11 mouse cellular contexts compared by ENCODE assay signal in the genomic region with DNA sequence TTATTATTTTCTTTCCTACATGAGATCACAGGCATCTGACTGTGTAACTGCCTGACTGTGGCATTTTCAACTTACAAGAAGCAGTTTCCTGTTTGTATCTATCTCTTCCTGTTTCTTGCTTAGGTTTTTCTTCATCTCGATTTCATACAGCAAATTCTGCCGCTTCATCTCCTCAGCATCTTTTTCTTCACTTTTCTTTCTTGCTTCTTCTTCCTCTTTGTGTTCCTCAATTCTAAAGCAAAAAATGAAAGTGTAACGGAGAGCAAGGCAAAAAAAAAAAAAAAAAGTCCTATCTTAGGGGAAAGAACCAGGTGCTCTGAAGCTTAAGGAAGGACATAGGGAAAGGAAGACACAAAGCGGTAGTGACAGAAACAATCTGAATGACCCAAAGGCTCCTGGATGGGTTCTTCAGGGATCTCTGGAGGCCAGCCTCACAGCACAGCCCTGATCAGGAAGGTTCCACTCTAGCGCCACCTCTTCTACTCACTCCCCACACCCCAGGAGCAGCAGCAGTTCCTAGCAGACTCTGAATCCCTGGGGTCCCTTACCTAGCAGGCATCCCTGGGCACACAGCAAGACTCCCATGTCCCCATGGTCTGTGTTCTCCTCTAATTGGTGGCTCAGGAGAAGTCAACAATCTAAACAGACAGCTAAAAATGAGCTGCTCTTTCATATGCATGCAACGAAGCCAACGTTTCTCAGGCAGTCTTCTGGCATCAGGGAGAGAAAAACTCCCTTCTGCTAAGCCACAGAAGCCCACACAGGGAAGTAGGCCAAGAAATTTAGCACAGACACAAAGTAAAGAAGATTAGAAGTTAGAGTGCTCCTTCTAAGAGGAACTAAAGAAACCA. TPM values are rescaled to one million over a fixed set of nuclear protein-coding genes. Genes with fewer than 3 reads are reported as not detected.
DNase-seq lines count a peak whose midpoint lies in the region; ATAC-seq lines count a peak whose summit lies in the region.
"Had no signal": no experiment of that assay in that cellular context is flagged by ENCODE, and none has a peak within 500 bp of the region (broad histone marks: within the 10 kb centered on the region; RNA-seq: fewer than 3 reads in every experiment).

No protein-coding gene starts in this region.

- H3K27me3 ChIP-seq in embryonic facial prominence, embryonic 14.5 days (replicated peaks; ENCODE audit: control insufficient read depth, insufficient read depth, low read length), result no peaks in the 10 kb centered on the region
- H3K27me3 ChIP-seq in embryonic facial prominence, embryonic 10.5 days (replicated peaks; ENCODE audit: low read depth, poor library complexity, severe bottlenecking), result no peaks in the 10 kb centered on the region
- no peaks in the 10 kb centered on the region for H3K27me3 ChIP-seq in hindbrain, embryonic 14.5 days (ENCODE audit: control insufficient read depth, insufficient read depth, low read length)
- no peaks in the 10 kb centered on the region for H3K27me3 ChIP-seq in heart, embryonic 10.5 days (ENCODE audit: insufficient read depth, poor library complexity, severe bottlenecking)
- H3K27me3 ChIP-seq: forebrain, embryonic 15.5 days; heart, embryonic 15.5 days; liver, embryonic 13.5 days had no signal

- no peaks in the 10 kb centered on the region for H3K4me1 ChIP-seq in embryonic facial prominence, embryonic 14.5 days (ENCODE audit: control insufficient read depth, insufficient read depth, low read length)
- no peaks in the 10 kb centered on the region for H3K4me1 ChIP-seq in embryonic facial prominence, embryonic 10.5 days
- no peaks in the 10 kb centered on the region for H3K4me1 ChIP-seq in hindbrain, embryonic 14.5 days (replicated peaks; ENCODE audit: control insufficient read depth, insufficient read depth, low read length)
- H3K4me1 ChIP-seq in heart, embryonic 10.5 days, result no peaks in the 10 kb centered on the region
- H3K4me1 ChIP-seq: forebrain, embryonic 15.5 days; heart, embryonic 15.5 days; liver, embryonic 13.5 days had no signal

- H3K36me3 ChIP-seq in embryonic facial prominence, embryonic 14.5 days (ENCODE audit: control insufficient read depth, insufficient read depth, low read length), result 0 out of 2 replicates have a peak, but pooled peaks cover 3% of the 10 kb centered on the region
- peaks cover 25% of the 10 kb centered on the region for H3K36me3 ChIP-seq in embryonic facial prominence, embryonic 10.5 days (replicated peaks)
- H3K36me3 ChIP-seq in hindbrain, embryonic 14.5 days (replicated peaks; ENCODE audit: control insufficient read depth, insufficient read depth), result peaks cover 49% of the 10 kb centered on the region
- H3K36me3 ChIP-seq in heart, embryonic 10.5 days, result peaks cover 6% of the 10 kb centered on the region; the same call in 1 of the 2 replicates
- H3K36me3 ChIP-seq: heart, embryonic 15.5 days; liver, embryonic 13.5 days had no signal

- H3K9me3 ChIP-seq in embryonic facial prominence, embryonic 14.5 days (ENCODE audit: control insufficient read depth, low read length), result no peaks in the 10 kb centered on the region
- no peaks in the 10 kb centered on the region for H3K9me3 ChIP-seq in embryonic facial prominence, embryonic 10.5 days
- no peaks in the 10 kb centered on the region for H3K9me3 ChIP-seq in hindbrain, embryonic 14.5 days (ENCODE audit: control insufficient read depth, low read length)
- H3K9me3 ChIP-seq in heart, embryonic 10.5 days, result no peaks in the 10 kb centered on the region
- H3K9me3 ChIP-seq: forebrain, embryonic 15.5 days; heart, embryonic 15.5 days; liver, embryonic 13.5 days had no signal

- no peak overlapping the region for H3K9ac ChIP-seq in embryonic facial prominence, embryonic 14.5 days (ENCODE audit: low read depth, low read length)
- H3K9ac ChIP-seq in hindbrain, embryonic 14.5 days, result no peak overlapping the region
- H3K9ac ChIP-seq: forebrain, embryonic 15.5 days; heart, embryonic 15.5 days; liver, embryonic 13.5 days had no signal

- no peak overlapping the region; the same call in 1 of the 2 replicates for H3K27ac ChIP-seq in embryonic facial prominence, embryonic 14.5 days (replicated peaks; ENCODE audit: low read depth, low read length)
- H3K27ac ChIP-seq in embryonic facial prominence, embryonic 10.5 days (replicated peaks), result no peak overlapping the region
- no peak overlapping the region for H3K27ac ChIP-seq in hindbrain, embryonic 14.5 days
- H3K27ac ChIP-seq in heart, embryonic 10.5 days, result no peak overlapping the region
- H3K27ac ChIP-seq: forebrain, embryonic 15.5 days; heart, embryonic 15.5 days; liver, embryonic 13.5 days had no signal

- H3K4me2 ChIP-seq in embryonic facial prominence, embryonic 14.5 days (ENCODE audit: low read depth, low read length), result no peak overlapping the region
- H3K4me2 ChIP-seq in hindbrain, embryonic 14.5 days (replicated peaks), result no peak overlapping the region
- H3K4me2 ChIP-seq: forebrain, embryonic 15.5 days; heart, embryonic 15.5 days; liver, embryonic 13.5 days had no signal

- DNase-seq in embryonic facial prominence, embryonic 14.5 days (ENCODE audit: low spot score), result peak; percentile 28
- no peak for DNase-seq in embryonic facial prominence, embryonic 10.5 days (ENCODE audit: low spot score)
- DNase-seq in spleen, postnatal 10 days (ENCODE audit: low spot score in 2 of 2), result peak; percentile 13 to 42
- no peak for DNase-seq in spleen, postnatal 14 days (ENCODE audit: low spot score in 2 of 2)
- no peak for DNase-seq in hindbrain, embryonic 14.5 days (ENCODE audit: low spot score)
- DNase-seq in heart, embryonic 10.5 days (ENCODE audit: low spot score), result no peak
- DNase-seq in adrenal gland, postnatal 25 days, result no peak

- 74% methylated on average over 7 of the region's 7 CpGs for WGBS in embryonic facial prominence, embryonic 14.5 days
- WGBS in embryonic facial prominence, embryonic 10.5 days, result 73% methylated on average over 7 of the region's 7 CpGs
- 72% methylated on average over 7 of the region's 7 CpGs for WGBS in hindbrain, embryonic 14.5 days
- WGBS in heart, embryonic 10.5 days, result 66% methylated on average over 7 of the region's 7 CpGs

- H3K4me3 ChIP-seq in embryonic facial prominence, embryonic 14.5 days (ENCODE audit: low read depth, low read length), result no peak overlapping the region
- H3K4me3 ChIP-seq in embryonic facial prominence, embryonic 10.5 days, result no peak overlapping the region
- H3K4me3 ChIP-seq in hindbrain, embryonic 14.5 days (replicated peaks; ENCODE audit: low read length), result no peak overlapping the region
- H3K4me3 ChIP-seq in heart, embryonic 10.5 days, result no peak overlapping the region
- H3K4me3 ChIP-seq: forebrain, embryonic 15.5 days; heart, embryonic 15.5 days; liver, embryonic 13.5 days had no signal

- no peak for ATAC-seq in embryonic facial prominence, embryonic 14.5 days (ENCODE audit: low read depth)
- 0 out of 2 replicates have a peak, but pooled peaks have one; percentile 3 for ATAC-seq in neutrophil, adult 5-6 weeks (ENCODE audit: extremely low read depth, insufficient number of reproducible peaks, low FRiP score, poor library complexity, severe bottlenecking)
- ATAC-seq in hindbrain, embryonic 14.5 days (ENCODE audit: low FRiP score), result no peak
- ATAC-seq: forebrain, embryonic 15.5 days had no signal

RNA-seq across cellular contexts. Expression of a gene that starts 11.2 kb away (rescaled TPM):
- 1.9 and 2.2 TPM in 2 replicates for polyA plus RNA-seq in embryonic facial prominence, embryonic 14.5 days (2014; fragmentation: Nextera tagmentation; extraction: Ambion mirVana)
- polyA plus RNA-seq in embryonic facial prominence, embryonic 10.5 days (2016; fragmentation: Nextera tagmentation; extraction: Ambion mirVana), result 2.4 TPM in 2 replicates
- 2.1 and 2.8 TPM in 2 replicates for total RNA-seq in neutrophil, adult 5-6 weeks (2017)
- polyA plus RNA-seq in hindbrain, embryonic 14.5 days (2014; fragmentation: Nextera tagmentation; extraction: Ambion mirVana), result 2.0 and 2.3 TPM in 2 replicates
- 1.0 and 1.3 TPM in 2 replicates for polyA plus RNA-seq in heart, embryonic 10.5 days (2016; fragmentation: Nextera tagmentation; extraction: Ambion mirVana)
- 2.2 and 2.7 TPM in 2 replicates for total RNA-seq in adrenal gland, postnatal 25 days (2021)

RNA-seq across cellular contexts. Expression of a gene that starts 11.2 kb away (rescaled TPM):
- polyA plus RNA-seq in embryonic facial prominence, embryonic 14.5 days (2014; fragmentation: Nextera tagmentation; extraction: Ambion mirVana), result 24.9 and 27.0 TPM in 2 replicates
- 26.1 and 28.5 TPM in 2 replicates for polyA plus RNA-seq in embryonic facial prominence, embryonic 10.5 days (2016; fragmentation: Nextera tagmentation; extraction: Ambion mirVana)
- total RNA-seq in neutrophil, adult 5-6 weeks (2017), result 43.6 and 44.2 TPM in 2 replicates
- 40.2 and 47.0 TPM in 2 replicates for polyA plus RNA-seq in hindbrain, embryonic 14.5 days (2014; fragmentation: Nextera tagmentation; extraction: Ambion mirVana)
- polyA plus RNA-seq in heart, embryonic 10.5 days (2016; fragmentation: Nextera tagmentation; extraction: Ambion mirVana), result 19.8 and 21.5 TPM in 2 replicates
- total RNA-seq in adrenal gland, postnatal 25 days (2021), result 22.1 and 24.3 TPM in 2 replicates

RNA-seq across cellular contexts. Expression of a gene that starts 43.5 kb away (rescaled TPM):
- 20.8 and 22.3 TPM in 2 replicates for polyA plus RNA-seq in embryonic facial prominence, embryonic 14.5 days (2014; fragmentation: Nextera tagmentation; extraction: Ambion mirVana)
- 24.3 and 24.7 TPM in 2 replicates for polyA plus RNA-seq in embryonic facial prominence, embryonic 10.5 days (2016; fragmentation: Nextera tagmentation; extraction: Ambion mirVana)
- not detected in 2 replicates for total RNA-seq in neutrophil, adult 5-6 weeks (2017)
- polyA plus RNA-seq in hindbrain, embryonic 14.5 days (2014; fragmentation: Nextera tagmentation; extraction: Ambion mirVana), result 106 and 112 TPM in 2 replicates
- 40.3 and 66.3 TPM in 2 replicates for polyA plus RNA-seq in heart, embryonic 10.5 days (2016; fragmentation: Nextera tagmentation; extraction: Ambion mirVana)
- 14.8 and 16.8 TPM in 2 replicates for total RNA-seq in adrenal gland, postnatal 25 days (2021)

RNA-seq across cellular contexts. Expression of a gene that starts 55.9 kb away (rescaled TPM):
- polyA plus RNA-seq in embryonic facial prominence, embryonic 14.5 days (2014; fragmentation: Nextera tagmentation; extraction: Ambion mirVana), result 119 and 127 TPM in 2 replicates
- 131 and 145 TPM in 2 replicates for polyA plus RNA-seq in embryonic facial prominence, embryonic 10.5 days (2016; fragmentation: Nextera tagmentation; extraction: Ambion mirVana)
- total RNA-seq in neutrophil, adult 5-6 weeks (2017), result 81.8 and 105 TPM in 2 replicates
- polyA plus RNA-seq in hindbrain, embryonic 14.5 days (2014; fragmentation: Nextera tagmentation; extraction: Ambion mirVana), result 83.9 and 84.8 TPM in 2 replicates
- polyA plus RNA-seq in heart, embryonic 10.5 days (2016; fragmentation: Nextera tagmentation; extraction: Ambion mirVana), result 98.0 and 114 TPM in 2 replicates
- total RNA-seq in adrenal gland, postnatal 25 days (2021), result 70.4 and 72.7 TPM in 2 replicates

Comparison
In these comparisons a context has a peak if more than half of its experiments do, and no peak if none do; other contexts are left out.
1. DNase-seq: peak in embryonic facial prominence, embryonic 14.5 days (single experiment) and spleen, postnatal 10 days (2 of 2); none in embryonic facial prominence, embryonic 10.5 days (single experiment), spleen, postnatal 14 days (0 of 2), hindbrain, embryonic 14.5 days (single experiment), heart, embryonic 10.5 days (single experiment) and adrenal gland, postnatal 25 days (single experiment).